Mouse (Mus musculus) heart, postnatal 0 days (tissue): Measurements from ENCODE around the gene Cdh13. TPM values are rescaled to one million over a fixed set of nuclear protein-coding genes. Genes with fewer than 3 reads are reported as not detected.

ENCODE experiments used
- ATAC-seq: fragments of 200-750 bp; cut with Nextera tagmentation; 2 replicates; pipeline ENCODE4 v1.8.0; 2017; ENCODE audit warnings: low read depth, moderate number of reproducible peaks, moderate library complexity; ENCODE audit not compliant: insufficient read depth
- DNase-seq: peaks from one replicate; pipeline ENCODE4 v3.0.0-alpha.2; 2016; ENCODE audit warnings: low spot score
- H3K27ac ChIP-seq: fragments of 300-500 bp; sonication (generic); 2 replicates; pipeline ENCODE4 v1.5.1; 2014; ENCODE audit warnings: low read depth, mild to moderate bottlenecking
- H3K27me3 ChIP-seq: fragments of 300-500 bp; sonication (generic); 2 replicates; pipeline ENCODE4 v1.6.1; 2014; ENCODE audit warnings: low read length, mixed read lengths; ENCODE audit not compliant: control insufficient read depth, insufficient read depth
- H3K36me3 ChIP-seq: fragments of 300-500 bp; sonication (generic); replicated peaks from 2 replicates; pipeline ENCODE4 v1.6.1; 2014; ENCODE audit warnings: low read length, mixed read lengths; ENCODE audit not compliant: control insufficient read depth, insufficient read depth
- H3K4me1 ChIP-seq: fragments of 300-500 bp; sonication (generic); 2 replicates; pipeline ENCODE4 v1.6.1; 2014; ENCODE audit warnings: antibody characterized with exemption; ENCODE audit not compliant: control insufficient read depth, insufficient read depth
- H3K4me2 ChIP-seq: fragments of 300-500 bp; sonication (generic); 2 replicates; pipeline ENCODE4 v1.6.1; 2014; ENCODE audit warnings: low read depth, mild to moderate bottlenecking, low read length, moderate library complexity
- H3K4me3 ChIP-seq: fragments of 300-500 bp; sonication (generic); 2 replicates; pipeline ENCODE4 v1.5.1; 2014; ENCODE audit warnings: low read depth, low read length
- H3K9ac ChIP-seq: fragments of 300-500 bp; sonication (generic); replicated peaks from 2 replicates; pipeline ENCODE4 v1.6.1; 2014; ENCODE audit warnings: low read depth, low read length, mixed read lengths
- H3K9me3 ChIP-seq: fragments of 300-500 bp; sonication (generic); replicated peaks from 2 replicates; pipeline ENCODE4 v1.6.1; 2016; ENCODE audit warnings: low read length; ENCODE audit not compliant: control insufficient read depth
- CTCF ChIP-seq: IDR thresholded peaks from 2 replicates; pipeline ENCODE4 v1.5.1; 2016; ENCODE audit warnings: antibody characterized with exemption, control low read depth, low read depth
- EP300 ChIP-seq: IDR thresholded peaks from 2 replicates; pipeline ENCODE4 v1.6.1; 2016; ENCODE audit warnings: antibody characterized with exemption, low read depth
- WGBS: fragments of 180-500 bp; shearing (Covaris S2); extraction: QIAGEN DNeasy Blood & Tissue Kit; methylation state at CpG from one replicate; pipeline ENCODE4 v1.1.7; 2014; 5-methylcytosine and 5-hydroxymethylcytosine counted together
- polyA plus RNA-seq: library from polyadenylated mRNA; unstranded; fragments of >200 nt; fragmentation: Nextera tagmentation; extraction: Ambion mirVana; gene quantifications from 2 replicates; pipeline ENCODE4 v1.2.1, GENCODE M21; 2015
- total RNA-seq: library from RNA; depleted of rRNA; stranded (reverse); fragments of >200 nt; gene quantifications from 2 replicates; pipeline ENCODE4 v1.2.3, GENCODE M21; 2014; ENCODE audit warnings: low replicate concordance

Cdh13 gene
- total and polyA plus RNA-seq, 2 experiments from 2014 or later, result 109 to 136 TPM

- 87% methylated on average over 4 of the region's 4 CpGs for WGBS
- Histone ChIP-seq H3K27ac (no peak overlapping the region), H3K36me3 (no peaks in the 10 kb centered on the region), H3K4me2 (no peak overlapping the region), H3K4me3 (no peak overlapping the region), H3K9ac (no peak overlapping the region), H3K27me3 (no peaks in the 10 kb centered on the region), H3K9me3 (peaks cover 8% of the 10 kb centered on the region; the same call in 1 of the 2 replicates), H3K4me1 (no peaks in the 10 kb centered on the region)
- no peak for DNase-seq
- no peak for ATAC-seq
- TF ChIP-seq EP300, result no peak
- TF ChIP-seq CTCF, result no peak
Observed at GRCm38 (mm10) chr8:118667736-118668135, 384.2 kb downstream of the Cdh13 start.

DNA sequence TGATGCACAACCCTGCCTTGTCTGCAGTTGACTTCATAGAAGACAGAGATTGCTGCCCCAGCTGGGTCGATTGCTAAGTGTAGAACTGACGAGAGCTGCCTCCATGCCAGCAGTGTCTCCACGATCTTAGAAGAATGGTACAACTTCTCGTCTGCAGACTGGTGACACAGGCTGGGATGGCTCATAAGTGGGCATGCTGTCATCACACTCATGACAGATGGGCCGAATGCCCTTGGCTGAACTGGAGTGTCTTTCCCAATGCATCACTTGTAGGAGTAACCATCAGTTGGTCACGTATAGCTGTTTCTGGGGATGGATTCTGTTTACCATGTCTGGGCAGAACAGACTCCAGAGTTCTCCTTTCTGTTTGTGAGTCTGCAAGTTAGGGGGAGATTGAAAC, 392.7 kb downstream of the Cdh13 start:
- Histone ChIP-seq H3K4me2 (no peak overlapping the region), H3K9ac (no peak overlapping the region), H3K4me3 (no peak overlapping the region), H3K27ac (no peak overlapping the region), H3K9me3 (no peaks in the 10 kb centered on the region), H3K4me1 (0 out of 2 replicates have a peak, but pooled peaks cover 3% of the 10 kb centered on the region), H3K36me3 (no peaks in the 10 kb centered on the region), H3K27me3 (no peaks in the 10 kb centered on the region)
- ATAC-seq (no peak), DNase-seq (no peak)
- WGBS, result 69% methylated on average over 6 of the region's 6 CpGs
- TF ChIP-seq EP300 (no peak), CTCF (no peak)

- H3K4me2 ChIP-seq, result no peak overlapping the region
- no peaks in the 10 kb centered on the region for H3K9me3 ChIP-seq
- ATAC-seq, result no peak
- WGBS, result 53% methylated on average over 9 of the region's 9 CpGs
- H3K9ac ChIP-seq, result no peak overlapping the region
- no peak overlapping the region for H3K27ac ChIP-seq
- no peak for TF ChIP-seq CTCF
- no peak for TF ChIP-seq EP300
- H3K4me1 ChIP-seq, result 0 out of 2 replicates have a peak, but pooled peaks cover 3% of the 10 kb centered on the region
- no peaks in the 10 kb centered on the region for H3K36me3 ChIP-seq
- no peak for DNase-seq
- no peaks in the 10 kb centered on the region for H3K27me3 ChIP-seq
- H3K4me3 ChIP-seq, result no peak overlapping the region
Observed at GRCm38 (mm10) chr8:118679347-118679746, 395.8 kb downstream of the Cdh13 start.

DNA sequence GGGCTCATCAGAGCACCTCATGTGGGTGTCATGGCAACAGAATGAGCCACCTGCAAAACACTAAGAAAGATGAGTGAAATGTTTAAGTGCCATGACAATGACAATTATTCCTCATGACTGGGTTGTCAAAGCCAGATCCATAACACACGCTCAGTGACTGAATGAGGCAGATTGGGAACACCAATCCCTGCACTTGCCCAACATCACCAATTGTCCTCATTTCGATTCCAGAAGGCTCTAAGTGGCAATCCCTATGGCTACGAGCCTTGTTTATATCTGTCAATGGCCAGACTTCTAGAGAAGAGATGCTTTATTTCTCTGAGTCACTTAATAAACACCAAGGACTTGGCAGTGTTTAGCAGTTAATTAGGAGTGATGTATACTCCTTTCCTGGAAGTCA, 399.9 kb downstream of the Cdh13 start:
- Histone ChIP-seq H3K9me3 (peaks cover 8% of the 10 kb centered on the region; the same call in 1 of the 2 replicates), H3K36me3 (0 out of 2 replicates have a peak, but pooled peaks cover 3% of the 10 kb centered on the region), H3K27ac (no peak overlapping the region), H3K4me2 (no peak overlapping the region), H3K4me1 (0 out of 2 replicates have a peak, but pooled peaks cover 3% of the 10 kb centered on the region), H3K27me3 (no peaks in the 10 kb centered on the region), H3K4me3 (no peak overlapping the region), H3K9ac (no peak overlapping the region)
- no peak for TF ChIP-seq CTCF
- TF ChIP-seq EP300, result no peak
- 76% methylated on average over 3 of the region's 3 CpGs for WGBS
- no peak for DNase-seq
- no peak for ATAC-seq

GRCm38 (mm10) chr8:118685863-118686262, 402.3 kb downstream of the Cdh13 start:
- peaks cover 8% of the 10 kb centered on the region; the same call in 1 of the 2 replicates for H3K9me3 ChIP-seq
- ATAC-seq (no peak), DNase-seq (no peak)
- WGBS, result 93% methylated on average over 1 of the region's 1 CpGs
- H3K27me3 ChIP-seq, result no peaks in the 10 kb centered on the region
- 0 out of 2 replicates have a peak, but pooled peaks cover 3% of the 10 kb centered on the region for H3K36me3 ChIP-seq
- no peaks in the 10 kb centered on the region for H3K4me1 ChIP-seq
- H3K4me2 ChIP-seq, result no peak overlapping the region
- no peak overlapping the region for H3K4me3 ChIP-seq
- no peak overlapping the region for H3K9ac ChIP-seq
- TF ChIP-seq CTCF, result peak; percentile 34
- no peak for TF ChIP-seq EP300
- H3K27ac ChIP-seq, result no peak overlapping the region

GRCm38 (mm10) chr8:118689849-118690248, 406.3 kb downstream of the Cdh13 start:
- Histone ChIP-seq H3K4me1 (no peaks in the 10 kb centered on the region), H3K36me3 (0 out of 2 replicates have a peak, but pooled peaks cover 3% of the 10 kb centered on the region), H3K4me3 (no peak overlapping the region), H3K9me3 (peaks cover 8% of the 10 kb centered on the region; the same call in 1 of the 2 replicates), H3K27me3 (no peaks in the 10 kb centered on the region), H3K27ac (no peak overlapping the region), H3K4me2 (no peak overlapping the region), H3K9ac (no peak overlapping the region)
- TF ChIP-seq EP300 (no peak), CTCF (no peak)
- ATAC-seq, result no peak
- 74% methylated on average over 1 of the region's 1 CpGs for WGBS
- no peak for DNase-seq
